Mouse (Mus musculus): ENCODE results near the gene Cxcl1.

- no peak for TF ChIP-seq CTCF (IDR thresholded peaks at IDR 0.05; ENCODE audit: borderline replicate concordance, insufficient read depth, low read depth, low read length)
- no peak for TF ChIP-seq POLR2A (IDR thresholded peaks at IDR 0.05; ENCODE audit: borderline replicate concordance, insufficient read depth, low read length)
Observed at GRCm38 (mm10) chr5:90858429-90858828, 32.6 kb upstream of the Cxcl1 start.

All from cerebellum, adult 2 months (tissue).